Mouse (Mus musculus) layer of hippocampus, adult 9-10 months (tissue): ENCODE measurements around the gene Tmcc1.

Source experiments
- DNase-seq: peaks from one replicate; pipeline ENCODE4 v3.0.0; 2022; ENCODE audit warnings: low spot score

The Tmcc1 gene

GRCm38 (mm10) chr6:115969952-115970351, 223.3 kb downstream of the Tmcc1 start:
- DNase-seq = no peak

- no peak for DNase-seq
These were observed 224.2 kb downstream of the Tmcc1 start for GRCm38 (mm10) chr6:115969103-115969502.

GRCm38 (mm10) chr6:115968700-115969099, 224.6 kb downstream of the Tmcc1 start:
- DNase-seq = no peak
